Mouse (Mus musculus) layer of hippocampus, postnatal 10 days (tissue): Measurements from ENCODE around the gene Fopnl. TPM values are rescaled to one million over a fixed set of nuclear protein-coding genes. Genes with fewer than 3 reads are reported as not detected.

Experiments
- DNase-seq, 2 experiments: peaks; one replicate each; pipeline ENCODE4 v3.0.0; 2021; ENCODE audit warnings: low spot score in 2 of 2
- total RNA-seq, 2 experiments: library from RNA; stranded (reverse); gene quantifications; 2 replicates each; pipeline ENCODE4 v1.2.3; 2021

Fopnl gene
- total RNA-seq, 2 experiments from 2014 or later, result 48.1 to 58.8 TPM

- no peak for DNase-seq
Measured at GRCm38 (mm10) chr16:14308245-14309073, 8.7 kb downstream of the Fopnl start.

GRCm38 (mm10) chr16:14307373-14307772, 9.8 kb downstream of the Fopnl start:
- no peak for DNase-seq

- DNase-seq, result no peak
Measured at GRCm38 (mm10) chr16:14306451-14306850, 10.8 kb downstream of the Fopnl start.

- no peak for DNase-seq
Measured at GRCm38 (mm10) chr16:14304791-14305190, 12.4 kb downstream of the Fopnl start.

- DNase-seq, result no peak
Measured at GRCm38 (mm10) chr16:14303676-14304075, 13.5 kb downstream of the Fopnl start.

- DNase-seq, result no peak
Measured at GRCm38 (mm10) chr16:14303148-14303547, 14.1 kb downstream of the Fopnl start.

GRCm38 (mm10) chr16:14298461-14298860, 18.7 kb downstream of the Fopnl start:
- no peak for DNase-seq

- DNase-seq, result no peak
Measured at GRCm38 (mm10) chr16:14297746-14298145, 19.5 kb downstream of the Fopnl start.

DNA sequence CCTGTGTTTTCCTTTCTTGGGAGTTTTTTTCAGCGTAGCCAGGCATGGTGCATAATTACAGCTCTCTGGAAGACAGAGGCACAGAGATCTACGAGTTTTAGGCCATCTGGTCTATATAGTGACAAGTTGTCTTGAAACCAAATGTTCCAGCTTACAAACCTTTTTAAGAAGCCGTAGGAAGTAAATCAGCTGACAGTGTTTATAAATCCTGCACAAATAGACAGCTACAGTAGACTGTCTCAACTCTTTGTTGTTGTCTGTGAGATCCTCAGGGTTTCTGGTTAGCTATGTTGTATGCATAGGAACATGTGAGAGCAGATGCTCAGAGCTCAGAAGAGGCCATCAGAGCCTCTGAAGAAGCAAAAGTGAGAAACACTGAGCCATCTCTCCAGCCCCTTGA, 20.1 kb downstream of the Fopnl start:
- no peak for DNase-seq

- DNase-seq, result no peak
Measured at GRCm38 (mm10) chr16:14296544-14297124, 20.6 kb downstream of the Fopnl start.

DNA sequence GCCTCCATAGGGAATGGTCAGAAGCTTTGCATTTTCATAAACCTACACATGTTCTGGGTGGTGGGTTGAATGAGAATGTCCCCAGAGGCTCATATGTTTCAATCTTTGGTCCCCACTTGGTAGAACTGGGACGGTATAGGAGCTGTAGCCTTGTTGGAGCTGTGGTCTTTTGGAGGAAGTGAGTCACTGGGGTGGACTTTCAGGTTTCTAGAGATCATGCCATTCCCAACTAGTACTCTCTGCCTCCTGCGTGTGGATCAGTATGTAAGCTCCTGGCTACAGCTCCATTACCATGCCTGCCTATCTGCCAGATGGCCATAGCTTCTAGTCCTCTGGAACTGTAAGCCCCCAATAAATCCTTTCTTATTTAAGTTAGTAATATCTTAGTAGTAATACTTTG, 21.9 kb downstream of the Fopnl start:
- DNase-seq, result no peak

DNA sequence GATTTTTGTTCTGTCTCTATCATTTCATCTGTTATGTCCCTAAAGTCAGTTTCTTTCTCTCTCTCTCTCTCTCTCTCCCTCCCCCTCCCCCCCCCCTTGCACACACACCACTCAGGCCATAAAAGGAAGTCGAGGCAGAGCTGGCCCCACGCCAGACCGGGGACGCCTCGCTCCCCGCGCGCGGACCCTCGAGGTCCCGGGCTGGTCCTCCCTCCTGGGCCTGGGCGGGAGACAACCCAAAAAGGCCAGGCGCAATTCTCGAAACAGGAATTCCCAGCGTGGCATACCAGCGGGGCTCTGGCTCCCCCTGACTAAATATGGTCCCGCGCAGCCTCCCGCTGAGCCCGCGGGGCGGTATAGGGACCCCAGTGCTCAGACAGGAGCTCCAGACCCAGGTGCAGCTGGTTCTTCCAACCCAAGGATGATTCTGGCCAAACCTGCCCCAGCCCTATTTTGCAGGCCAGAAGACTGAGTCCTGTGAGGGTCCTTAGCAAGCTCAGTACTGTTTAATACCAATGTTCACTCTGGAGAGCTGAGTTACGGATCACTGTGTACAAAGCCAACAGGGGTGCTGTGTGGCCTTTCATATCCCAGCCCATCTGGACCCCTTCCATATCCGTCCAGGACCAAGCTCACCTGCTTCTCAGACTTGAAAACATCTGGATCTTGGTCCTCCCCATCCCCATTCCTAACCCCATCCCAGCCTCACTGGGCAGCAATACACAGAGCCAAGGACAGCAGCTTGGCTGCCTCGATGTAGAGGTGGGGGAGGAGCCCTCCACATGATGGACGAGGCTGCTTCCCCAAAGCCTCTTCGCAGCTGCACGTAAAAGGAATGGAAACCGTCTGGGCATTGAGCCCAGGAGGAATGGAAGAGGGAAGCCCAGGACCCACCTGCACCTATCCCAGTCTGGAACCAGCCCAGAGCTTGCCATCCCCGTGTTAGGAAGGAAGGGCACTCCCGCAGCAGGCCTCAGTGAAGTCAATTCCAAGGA, 24.7 kb downstream of the Fopnl start:
- DNase-seq, result peak; percentile 11 to 24

DNA sequence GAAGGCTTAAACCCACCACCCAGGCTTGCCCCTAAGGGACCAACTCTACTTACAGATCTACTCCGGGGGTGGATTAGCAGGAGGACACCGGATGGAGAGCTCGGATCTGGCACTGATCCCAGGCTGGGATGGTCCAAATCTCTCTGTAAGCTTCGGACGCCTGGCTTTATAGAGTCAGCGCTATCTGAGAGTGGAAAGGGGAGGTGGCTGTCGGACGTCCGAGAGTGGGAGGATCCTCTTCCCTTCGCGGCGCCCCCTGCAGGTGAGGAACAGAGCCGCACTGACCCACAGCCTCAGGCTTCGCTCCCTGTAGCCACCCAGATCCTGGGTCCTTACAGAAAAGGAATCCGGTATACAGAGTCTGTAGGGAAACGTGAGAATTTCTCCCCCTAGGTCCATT, 26.0 kb downstream of the Fopnl start, which contains the start of gene Myh11:
Gene Myh11, minus strand, starts transcription at position 150 of the 400 bp plus-strand sequence.
- peak; percentile 68 to 69 for DNase-seq

GRCm38 (mm10) chr16:14272374-14272965, 44.7 kb downstream of the Fopnl start:
- no peak for DNase-seq

- DNase-seq, result no peak
Measured at GRCm38 (mm10) chr16:14265203-14265920, 51.8 kb downstream of the Fopnl start.

DNA sequence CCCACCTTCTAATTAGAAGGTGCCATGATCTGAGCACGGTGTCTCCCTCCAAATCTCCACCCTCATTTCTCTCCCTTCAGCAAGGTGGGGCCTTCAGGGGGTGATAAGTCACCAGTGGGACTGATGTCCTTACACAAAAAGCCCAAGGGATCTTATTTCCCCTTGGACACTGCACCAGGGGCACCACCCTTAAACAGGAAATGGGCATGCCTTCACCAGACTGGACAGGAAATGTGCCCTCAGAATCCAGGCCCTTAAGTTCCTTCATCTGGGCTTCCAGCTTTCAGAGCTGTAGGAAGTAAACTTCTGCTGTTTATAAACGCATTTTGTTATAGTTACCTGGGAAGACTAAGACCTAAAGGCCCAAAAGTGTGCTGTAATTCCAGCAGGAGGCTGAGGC, 52.7 kb downstream of the Fopnl start:
- no peak for DNase-seq

DNA sequence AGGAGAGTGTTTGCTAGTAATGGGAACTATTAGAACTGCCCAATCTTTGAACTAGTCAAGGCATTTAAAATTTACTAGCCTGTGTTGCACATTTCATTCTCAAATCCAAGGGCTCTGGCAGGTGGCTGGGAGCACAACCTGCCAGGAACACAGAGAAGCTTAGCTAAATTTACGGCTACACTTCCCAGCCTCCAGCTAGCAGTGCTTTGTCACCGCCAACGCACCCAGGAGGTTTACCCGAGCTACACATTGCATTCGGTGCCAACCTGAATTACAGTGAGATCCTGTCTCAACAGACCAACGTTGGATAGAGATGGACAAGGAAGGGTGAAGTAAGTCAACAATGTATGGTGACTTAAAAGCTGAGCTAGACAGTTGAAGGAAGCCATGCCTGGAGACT, 54.0 kb downstream of the Fopnl start:
- DNase-seq, result no peak

- DNase-seq, result no peak
Measured at GRCm38 (mm10) chr16:14262410-14262809, 54.8 kb downstream of the Fopnl start.

GRCm38 (mm10) chr16:14258856-14259255, 58.3 kb downstream of the Fopnl start:
- no peak for DNase-seq

- DNase-seq, result no peak
Measured at GRCm38 (mm10) chr16:14253586-14253985, 63.6 kb downstream of the Fopnl start.
